In the genomic region with DNA sequence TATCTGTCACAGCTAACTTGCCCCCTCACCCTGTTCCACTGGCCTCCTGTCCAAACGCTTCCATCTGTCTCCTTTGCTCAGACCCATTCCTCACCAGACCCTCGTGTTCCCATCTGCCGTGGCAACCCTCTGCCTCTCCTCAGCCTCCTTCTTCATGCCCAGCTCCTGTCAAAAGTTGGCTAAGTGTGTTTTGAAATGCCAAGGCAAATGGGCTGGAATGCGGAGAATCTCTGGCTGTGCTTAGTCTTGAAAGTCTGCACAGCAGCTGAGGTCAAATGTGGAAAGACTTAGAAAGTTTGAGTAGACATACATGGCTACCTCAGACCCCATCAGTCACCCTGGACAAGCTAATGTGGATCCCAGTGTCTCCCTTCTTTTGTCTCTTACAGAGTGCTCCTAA, we compare ENCODE assay signal across 12 mouse cellular contexts. TPM values are rescaled to one million over a fixed set of nuclear protein-coding genes. Genes with fewer than 3 reads are reported as not detected.
A peak's percentile ranks its signal among the peaks of the same experiment; 100 is the strongest.
DNase-seq lines count a peak whose midpoint lies in the region; ATAC-seq and TF ChIP-seq lines count a peak whose summit lies in the region.
"Had no signal": no experiment of that assay in that cellular context is flagged by ENCODE, and none has a peak within 500 bp of the region (broad histone marks: within the 10 kb centered on the region; RNA-seq: fewer than 3 reads in every experiment).

No protein-coding gene starts in this region.

- no peak for TF ChIP-seq CTCF in layer of hippocampus, adult 2 months (conservative IDR thresholded peaks at IDR 0.05)

- ATAC-seq in embryonic facial prominence, embryonic 14.5 days (ENCODE audit: low read depth), result no peak; the same call in 1 of the 2 replicates
- peak; percentile 51; the same call in 1 of the 2 replicates for ATAC-seq in embryonic facial prominence, embryonic 15.5 days (ENCODE audit: insufficient number of reproducible peaks, low FRiP score, low TSS enrichment, low read depth)
- no peak for ATAC-seq in intestine, embryonic 16.5 days

- no peak overlapping the region for H3K4me2 ChIP-seq in embryonic facial prominence, embryonic 14.5 days (ENCODE audit: low read depth, low read length)
- no peak overlapping the region for H3K4me2 ChIP-seq in embryonic facial prominence, embryonic 15.5 days (replicated peaks)
- no peak overlapping the region for H3K4me2 ChIP-seq in intestine, embryonic 16.5 days (ENCODE audit: low read depth, low read length)
- H3K4me2 ChIP-seq: forebrain, embryonic 13.5 days; neural tube, embryonic 15.5 days had no signal

- no peaks in the 10 kb centered on the region for H3K9me3 ChIP-seq in embryonic facial prominence, embryonic 14.5 days (ENCODE audit: control insufficient read depth, low read length)
- no peaks in the 10 kb centered on the region for H3K9me3 ChIP-seq in embryonic facial prominence, embryonic 10.5 days
- H3K9me3 ChIP-seq in embryonic facial prominence, embryonic 15.5 days (replicated peaks), result no peaks in the 10 kb centered on the region
- no peaks in the 10 kb centered on the region for H3K9me3 ChIP-seq in intestine, embryonic 16.5 days (ENCODE audit: control insufficient read depth, low read length)
- H3K9me3 ChIP-seq: forebrain, embryonic 13.5 days; neural tube, embryonic 15.5 days had no signal

- no peak overlapping the region for H3K9ac ChIP-seq in embryonic facial prominence, embryonic 14.5 days (ENCODE audit: low read depth, low read length)
- no peak overlapping the region for H3K9ac ChIP-seq in embryonic facial prominence, embryonic 15.5 days
- no peak overlapping the region for H3K9ac ChIP-seq in intestine, embryonic 16.5 days (ENCODE audit: low read depth, low read length)
- H3K9ac ChIP-seq: forebrain, embryonic 13.5 days; neural tube, embryonic 15.5 days had no signal

- H3K4me3 ChIP-seq in embryonic facial prominence, embryonic 14.5 days (ENCODE audit: low read depth, low read length), result no peak overlapping the region
- H3K4me3 ChIP-seq in embryonic facial prominence, embryonic 10.5 days, result no peak overlapping the region
- no peak overlapping the region for H3K4me3 ChIP-seq in layer of hippocampus, adult 2 months
- H3K4me3 ChIP-seq in embryonic facial prominence, embryonic 15.5 days (replicated peaks), result no peak overlapping the region
- H3K4me3 ChIP-seq in intestine, embryonic 16.5 days (ENCODE audit: low read length), result no peak overlapping the region
- H3K4me3 ChIP-seq: forebrain, embryonic 13.5 days; neural tube, embryonic 15.5 days had no signal

- no peak overlapping the region for H3K27ac ChIP-seq in embryonic facial prominence, embryonic 14.5 days (replicated peaks; ENCODE audit: low read depth, low read length)
- no peak overlapping the region for H3K27ac ChIP-seq in embryonic facial prominence, embryonic 10.5 days (replicated peaks)
- peak overlapping the region; percentile 70; the same call in 1 of the 2 replicates for H3K27ac ChIP-seq in layer of hippocampus, adult 2 months
- H3K27ac ChIP-seq in embryonic facial prominence, embryonic 15.5 days (replicated peaks), result peak overlapping the region; percentile 45
- H3K27ac ChIP-seq in intestine, embryonic 16.5 days (ENCODE audit: low read length), result no peak overlapping the region
- H3K27ac ChIP-seq: forebrain, embryonic 13.5 days; neural tube, embryonic 15.5 days had no signal

- 45% methylated on average over 4 of the region's 4 CpGs for WGBS in embryonic facial prominence, embryonic 14.5 days
- 73% methylated on average over 4 of the region's 4 CpGs for WGBS in embryonic facial prominence, embryonic 10.5 days
- 34% methylated on average over 4 of the region's 4 CpGs for WGBS in embryonic facial prominence, embryonic 15.5 days
- 50% methylated on average over 4 of the region's 4 CpGs for WGBS in intestine, embryonic 16.5 days

- H3K36me3 ChIP-seq in embryonic facial prominence, embryonic 14.5 days (ENCODE audit: control insufficient read depth, insufficient read depth, low read length), result no peaks in the 10 kb centered on the region
- no peaks in the 10 kb centered on the region for H3K36me3 ChIP-seq in embryonic facial prominence, embryonic 10.5 days (replicated peaks)
- H3K36me3 ChIP-seq in embryonic facial prominence, embryonic 15.5 days, result no peaks in the 10 kb centered on the region
- no peaks in the 10 kb centered on the region for H3K36me3 ChIP-seq in intestine, embryonic 16.5 days (ENCODE audit: control insufficient read depth, insufficient read depth, low read length)
- H3K36me3 ChIP-seq: neural tube, embryonic 15.5 days had no signal

- H3K27me3 ChIP-seq in embryonic facial prominence, embryonic 14.5 days (replicated peaks; ENCODE audit: control insufficient read depth, insufficient read depth, low read length), result no peaks in the 10 kb centered on the region
- no peaks in the 10 kb centered on the region for H3K27me3 ChIP-seq in embryonic facial prominence, embryonic 10.5 days (replicated peaks; ENCODE audit: low read depth, poor library complexity, severe bottlenecking)
- no peaks in the 10 kb centered on the region for H3K27me3 ChIP-seq in embryonic facial prominence, embryonic 15.5 days
- H3K27me3 ChIP-seq in intestine, embryonic 16.5 days (replicated peaks; ENCODE audit: control insufficient read depth, insufficient read depth, low read length), result no peaks in the 10 kb centered on the region
- H3K27me3 ChIP-seq: forebrain, embryonic 13.5 days; neural tube, embryonic 15.5 days had no signal

- DNase-seq in embryonic facial prominence, embryonic 14.5 days (ENCODE audit: low spot score), result peak; percentile 76
- no peak for DNase-seq in embryonic facial prominence, embryonic 10.5 days (ENCODE audit: low spot score)
- DNase-seq in layer of hippocampus, adult 2 months (ENCODE audit: low spot score in 2 of 2), result no peak
- no peak for DNase-seq in layer of hippocampus, adult 18-20 months (ENCODE audit: low spot score in 2 of 2)
- DNase-seq in lung, postnatal 14 days, result peak; percentile 12
- no peak for DNase-seq in frontal cortex, postnatal 14 days (ENCODE audit: low spot score in 2 of 2)
- DNase-seq: kidney, adult 2 months; midbrain, embryonic 14.5 days had no signal

- H3K4me1 ChIP-seq in embryonic facial prominence, embryonic 14.5 days (ENCODE audit: control insufficient read depth, insufficient read depth, low read length), result peaks cover 15% of the 10 kb centered on the region
- peaks cover 21% of the 10 kb centered on the region for H3K4me1 ChIP-seq in embryonic facial prominence, embryonic 10.5 days
- H3K4me1 ChIP-seq in embryonic facial prominence, embryonic 15.5 days, result peaks cover 11% of the 10 kb centered on the region; the same call in 1 of the 2 replicates
- no peaks in the 10 kb centered on the region for H3K4me1 ChIP-seq in intestine, embryonic 16.5 days (ENCODE audit: control insufficient read depth, insufficient read depth, low read length)
- H3K4me1 ChIP-seq: neural tube, embryonic 15.5 days had no signal

RNA-seq across cellular contexts. Expression of a gene that starts 21.1 kb away (rescaled TPM):
- 31.6 and 35.1 TPM in 2 replicates for polyA plus RNA-seq in embryonic facial prominence, embryonic 14.5 days (2014; fragmentation: Nextera tagmentation; extraction: Ambion mirVana)
- 3.9 and 4.2 TPM in 2 replicates for polyA plus RNA-seq in embryonic facial prominence, embryonic 10.5 days (2016; fragmentation: Nextera tagmentation; extraction: Ambion mirVana)
- 100 to 1,000 TPM; 216 to 220 TPM for total RNA-seq in layer of hippocampus, adult 2 months (2021)
- 100 to 1,000 TPM; 222 to 231 TPM for total RNA-seq in layer of hippocampus, adult 18-20 months (2021)
- polyA plus RNA-seq in embryonic facial prominence, embryonic 15.5 days (2015; fragmentation: Nextera tagmentation; extraction: Ambion mirVana), result 20.1 and 27.3 TPM in 2 replicates
- polyA plus RNA-seq in intestine, embryonic 16.5 days (2015; fragmentation: Nextera tagmentation; extraction: Ambion mirVana), result 10.0 and 10.7 TPM in 2 replicates

Comparison
In these comparisons a context has a peak if more than half of its experiments do, and no peak if none do; other contexts are left out.
1. DNase-seq: peak in embryonic facial prominence, embryonic 14.5 days (single experiment) and lung, postnatal 14 days (single experiment); none in embryonic facial prominence, embryonic 10.5 days (single experiment), layer of hippocampus, adult 2 months (0 of 2), layer of hippocampus, adult 18-20 months (0 of 2) and frontal cortex, postnatal 14 days (0 of 2).
2. H3K27ac ChIP-seq: peak in layer of hippocampus, adult 2 months (single experiment) and embryonic facial prominence, embryonic 15.5 days (single experiment); none in embryonic facial prominence, embryonic 14.5 days (single experiment), embryonic facial prominence, embryonic 10.5 days (single experiment) and intestine, embryonic 16.5 days (single experiment).